Mouse (Mus musculus) naive thymus-derived CD4-positive, alpha-beta T cell, adult 2 months (primary cell): ENCODE data around the gene B4galt4.

ENCODE experiments used
- DNase-seq: peaks from one replicate; pipeline ENCODE4 v3.0.0-alpha.2; 2011; ENCODE audit warnings: low read depth

The B4galt4 gene

DNA sequence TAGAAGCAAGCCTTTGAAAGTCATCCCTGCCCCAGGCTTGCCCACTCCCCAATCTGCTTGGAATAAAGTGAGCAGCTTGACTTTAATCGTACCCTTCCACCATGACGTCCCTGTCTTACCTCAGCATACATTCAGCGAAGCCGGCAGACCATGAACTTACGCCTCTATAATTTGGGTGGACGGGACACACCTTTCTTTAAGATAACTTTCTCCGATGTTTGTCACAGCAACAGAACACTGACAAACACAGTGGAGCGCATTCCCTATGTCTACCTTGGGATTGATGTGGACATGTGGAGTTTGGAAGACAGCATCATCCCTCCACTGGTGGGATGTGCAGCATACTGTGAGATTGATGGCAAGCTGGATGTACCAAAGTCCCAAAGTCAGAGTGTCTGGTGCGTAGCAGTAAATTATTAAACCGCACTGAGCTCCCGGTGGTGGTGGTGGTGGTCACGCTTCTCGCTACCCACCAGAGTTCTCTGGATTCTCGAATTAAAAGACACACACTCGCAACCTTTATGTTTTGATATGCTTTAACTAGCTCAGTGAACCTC lies 13.4 kb upstream of the B4galt4 start:
- DNase-seq: no peak

DNA sequence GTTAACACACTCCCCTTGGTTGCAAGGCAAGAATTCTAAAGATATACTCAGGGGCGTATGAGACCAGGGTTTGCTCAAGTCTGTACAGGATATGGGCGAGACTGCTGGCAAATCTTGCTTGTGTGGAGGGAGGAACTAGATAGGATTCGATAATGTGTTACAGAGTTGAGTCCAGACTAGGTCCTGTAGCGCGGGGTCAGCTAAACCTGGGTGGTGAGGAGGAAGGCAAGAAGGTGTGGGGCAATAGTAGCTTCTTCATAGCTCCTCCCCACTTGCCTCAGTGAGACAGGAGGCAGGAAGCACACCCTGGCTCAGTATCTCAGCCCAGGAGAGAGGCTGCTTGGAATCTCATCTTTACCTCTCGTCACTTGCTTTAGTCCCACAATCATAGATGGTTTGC lies 12.9 kb upstream of the B4galt4 start:
- no peak for DNase-seq

DNA sequence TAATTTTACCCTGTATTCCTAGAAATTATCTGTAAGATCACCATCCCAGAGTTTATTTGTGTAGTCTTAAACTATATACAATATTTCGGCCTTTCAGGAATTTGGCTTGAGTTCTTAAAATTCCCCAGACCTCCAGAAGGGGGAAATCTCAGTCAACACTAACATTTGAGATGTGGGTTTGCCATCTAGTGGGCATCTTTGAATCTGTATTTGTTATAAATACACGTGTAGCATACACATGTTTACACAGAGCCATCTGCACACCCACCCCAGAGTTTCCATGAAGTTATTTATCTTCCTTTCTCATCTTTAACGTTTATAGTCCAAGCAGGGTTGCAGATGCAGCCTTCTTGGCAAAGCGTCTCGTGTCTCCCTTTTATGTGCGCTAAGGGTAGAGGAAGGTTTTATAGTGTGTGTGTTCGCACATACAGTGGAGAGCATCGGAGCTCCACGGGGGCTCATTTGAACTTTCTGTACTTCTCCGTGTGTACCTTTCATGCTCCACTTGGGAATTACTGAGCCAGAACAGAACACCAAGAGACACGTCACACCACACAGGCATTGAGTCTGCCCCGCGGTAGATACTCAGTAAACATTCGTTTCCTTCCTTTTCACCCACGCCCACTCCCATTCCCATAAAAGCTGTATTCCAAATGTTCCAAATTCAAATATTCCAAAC lies 12.3 kb upstream of the B4galt4 start:
- DNase-seq: peak; percentile 74

DNA sequence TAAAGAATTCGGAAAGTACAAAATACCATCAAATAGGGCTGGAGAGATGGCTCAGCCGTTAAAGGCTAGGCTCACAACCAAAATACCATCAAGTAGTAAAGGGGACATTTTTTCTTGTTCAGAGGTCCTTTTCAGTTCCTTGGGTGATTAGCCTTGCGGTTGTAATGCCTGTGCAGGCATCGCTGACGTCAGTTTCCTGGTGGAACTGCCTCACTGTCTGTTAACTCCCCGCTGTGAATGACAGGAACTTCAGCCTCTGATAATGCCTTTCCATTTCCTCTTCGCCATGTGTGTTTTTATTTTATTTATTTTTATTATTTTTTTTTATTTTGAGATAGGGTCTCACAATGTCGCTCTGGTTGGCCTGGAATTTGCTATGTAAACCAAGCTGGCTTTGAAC lies 11.1 kb upstream of the B4galt4 start:
- peak; percentile 30 for DNase-seq

DNA sequence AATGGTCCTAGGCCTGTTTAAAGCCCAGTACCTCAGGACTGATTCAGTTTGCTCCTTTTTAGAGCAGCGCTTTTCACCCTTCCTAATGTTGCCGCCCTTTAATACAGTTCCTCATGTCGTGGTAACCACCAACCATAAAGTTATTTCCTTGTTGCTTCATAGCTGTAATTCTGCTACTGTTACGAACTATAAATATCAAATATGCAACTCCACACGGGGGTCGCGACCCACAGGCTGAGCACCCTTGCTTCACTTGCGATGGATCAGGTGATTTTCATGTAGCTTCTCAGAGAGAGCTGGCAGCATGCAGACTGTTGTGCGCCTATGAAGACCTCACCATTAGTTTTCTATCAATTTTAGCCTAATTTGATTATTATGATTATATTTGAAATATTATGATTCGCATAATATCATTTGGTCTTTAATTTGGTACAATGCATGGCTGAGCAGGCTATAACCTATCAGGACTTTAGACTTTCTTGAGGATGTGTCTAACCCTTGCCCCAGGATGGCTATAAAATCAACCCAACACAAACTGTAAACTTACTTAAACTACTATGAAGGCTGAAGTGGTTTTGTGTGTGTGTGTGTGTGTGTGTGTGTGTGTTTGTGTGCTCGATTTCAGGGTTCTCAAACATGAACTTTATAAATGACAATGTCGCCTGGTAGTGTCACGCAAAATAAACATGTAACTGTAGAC lies 710 bp upstream of the B4galt4 start:
- DNase-seq: no peak

DNA sequence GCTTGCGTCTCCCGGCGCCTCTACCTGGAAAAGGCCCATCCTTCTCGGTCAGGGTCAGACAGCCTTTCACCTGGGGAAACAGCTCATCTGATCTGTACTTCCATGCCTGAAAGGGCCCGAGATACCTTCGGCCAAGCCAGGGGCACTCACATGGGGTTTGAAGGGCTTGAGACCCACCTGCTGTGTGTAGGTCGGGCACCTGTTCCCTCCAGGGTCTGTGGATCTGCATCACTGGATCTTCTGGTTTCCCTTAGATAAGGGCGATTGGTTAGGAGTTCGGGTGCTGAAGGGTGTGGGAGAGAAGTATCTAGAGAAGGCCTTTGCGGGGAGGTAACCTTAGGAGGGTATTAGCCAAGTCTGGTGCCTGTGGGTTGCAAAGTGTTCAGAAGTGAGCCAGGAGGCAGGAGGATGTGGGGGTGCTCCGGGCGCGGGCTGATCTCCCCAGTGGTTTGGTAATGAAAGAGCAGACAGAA lies 631 bp downstream of the B4galt4 start:
- DNase-seq: peak; percentile 46

DNA sequence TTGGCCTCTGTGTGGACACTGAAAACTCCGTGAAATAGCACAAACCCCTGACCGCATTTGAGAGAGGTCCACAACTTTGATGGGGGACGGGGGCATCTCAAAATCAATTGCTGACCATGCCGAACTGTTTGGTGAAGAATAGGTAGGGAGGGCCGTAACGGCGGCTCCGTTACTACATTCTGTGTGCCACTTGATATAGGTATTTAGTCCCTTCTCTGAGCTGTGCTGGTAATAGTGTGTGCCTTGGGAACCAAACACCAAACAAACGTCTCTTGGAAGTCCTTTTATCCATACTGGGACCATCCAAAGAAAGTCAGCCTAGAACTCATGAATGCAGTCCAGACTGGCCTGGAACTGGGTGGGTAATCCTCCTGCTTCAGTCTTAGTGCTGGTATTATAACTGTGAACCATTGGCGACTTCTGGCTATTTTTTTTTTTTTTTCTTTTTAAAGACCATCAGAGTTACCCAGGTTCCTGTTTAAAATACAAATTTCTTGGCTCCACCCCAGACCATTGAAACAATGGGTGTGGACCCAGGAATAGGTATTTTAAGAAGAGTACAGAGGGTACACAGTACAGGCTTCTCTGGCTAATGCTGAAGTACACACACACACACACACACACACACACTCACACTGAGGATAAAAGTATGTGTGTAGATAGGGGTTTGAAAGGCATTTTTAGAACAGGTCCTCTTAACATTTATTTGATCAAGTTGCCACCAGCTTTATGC lies 2.0 kb downstream of the B4galt4 start:
- DNase-seq: no peak

DNA sequence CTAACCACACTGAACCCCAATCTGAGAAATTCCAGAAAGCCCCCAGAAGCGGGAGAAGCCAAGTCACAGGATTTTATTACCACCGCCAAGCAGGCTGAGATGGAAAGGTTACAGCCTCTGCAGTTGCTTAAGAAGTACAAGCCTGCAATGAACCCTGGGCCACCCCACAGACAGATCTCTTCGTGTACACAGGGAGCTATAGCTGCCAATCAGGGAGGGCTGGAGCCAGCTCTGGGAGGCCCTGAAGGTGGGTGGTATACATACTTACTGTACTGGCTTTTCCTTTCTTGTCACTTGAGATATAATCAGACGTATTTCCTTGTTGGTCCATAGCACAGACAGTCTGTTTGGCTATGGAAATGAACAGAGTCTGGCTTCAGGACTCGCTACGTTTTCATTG lies 8.7 kb downstream of the B4galt4 start:
- no peak for DNase-seq

DNA sequence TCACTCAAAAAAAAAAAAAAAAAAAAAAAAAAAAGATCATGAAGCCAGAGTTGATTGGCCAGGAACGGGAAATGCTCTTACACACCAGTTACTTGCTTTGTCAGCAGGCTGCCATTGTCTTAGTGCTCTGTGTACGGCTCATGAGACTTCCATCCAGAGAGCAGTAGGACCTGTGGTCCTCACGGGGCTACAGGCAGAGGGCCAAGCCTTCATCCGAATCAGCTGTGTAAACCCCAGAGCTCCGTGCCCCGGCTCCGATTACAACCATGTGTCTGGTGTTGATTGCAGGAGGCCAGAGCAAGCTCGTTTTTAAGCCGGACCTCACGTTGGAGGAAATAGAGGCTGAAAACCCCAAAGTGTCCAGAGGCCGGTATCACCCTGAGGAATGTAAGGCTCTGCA lies 11.6 kb downstream of the B4galt4 start:
- DNase-seq: no peak

DNA sequence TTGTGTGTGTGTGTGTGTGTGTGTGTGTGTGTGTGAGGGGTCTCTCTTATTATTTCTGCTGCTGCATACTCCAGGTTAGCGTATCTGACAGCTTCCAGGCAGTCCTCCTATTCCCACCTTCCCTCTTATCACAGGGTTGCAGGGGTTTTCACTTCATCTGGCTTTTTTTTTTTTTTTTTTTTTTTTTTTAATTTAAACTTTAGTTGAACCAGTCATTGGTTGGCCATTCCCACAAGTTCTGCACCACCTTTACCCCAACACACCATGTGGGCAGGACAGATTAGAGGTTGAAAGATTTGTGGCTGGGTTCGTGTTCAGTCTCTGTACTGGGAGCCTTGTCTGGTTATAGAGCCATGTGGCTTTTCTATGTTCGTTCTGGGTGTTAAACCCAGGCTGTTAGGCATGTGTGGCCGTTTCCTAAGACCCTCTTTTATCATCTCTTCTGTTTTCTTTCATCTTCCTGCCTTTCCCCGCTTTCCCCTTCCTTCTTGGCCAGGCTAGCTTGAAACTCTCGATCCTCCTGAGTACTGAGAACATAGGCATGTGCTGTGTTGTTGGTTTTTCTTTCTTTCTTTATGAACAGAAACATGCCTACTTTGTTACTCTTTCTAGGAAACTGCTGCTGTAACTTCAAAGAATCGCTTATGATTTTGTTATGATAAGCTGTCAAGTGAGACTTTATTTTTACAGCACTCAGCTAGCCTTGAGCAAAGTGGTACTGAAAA lies 13.6 kb downstream of the B4galt4 start:
- DNase-seq: peak; percentile 16

DNA sequence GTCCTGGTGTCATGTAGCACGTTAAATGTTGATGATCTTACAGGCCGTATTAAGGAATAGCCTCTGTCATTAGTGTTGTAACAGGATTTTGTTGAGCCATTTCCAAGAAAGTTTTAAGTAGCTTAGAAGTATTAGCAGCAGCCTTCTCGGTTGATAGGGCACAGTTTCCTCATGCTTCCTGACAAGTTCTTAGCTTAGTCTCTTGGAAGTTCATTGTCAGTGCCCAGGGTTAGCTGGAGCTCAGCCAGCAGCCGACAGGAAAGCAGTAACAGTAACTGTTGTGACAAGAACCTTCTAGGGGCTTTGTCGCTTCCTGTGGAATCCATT lies 14.1 kb downstream of the B4galt4 start:
- no peak for DNase-seq

DNA sequence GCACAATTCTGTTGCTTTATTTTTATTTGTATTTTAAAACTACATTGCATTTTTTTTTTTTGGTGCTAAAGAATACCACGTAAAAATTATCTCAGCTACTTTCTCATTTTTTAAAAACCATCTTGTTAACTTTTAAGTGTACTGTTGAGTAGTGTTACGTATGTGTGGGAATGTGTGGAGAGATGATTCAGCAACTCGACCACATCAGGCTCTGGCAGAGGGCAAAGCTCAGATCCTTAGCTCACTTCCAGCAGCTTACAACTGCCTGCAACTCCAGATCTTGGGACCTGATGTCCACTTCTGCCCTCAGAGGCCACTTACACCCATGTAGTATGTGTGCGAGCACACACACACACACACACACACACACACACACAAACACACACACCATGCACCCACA lies 14.5 kb downstream of the B4galt4 start:
- DNase-seq: no peak

DNA sequence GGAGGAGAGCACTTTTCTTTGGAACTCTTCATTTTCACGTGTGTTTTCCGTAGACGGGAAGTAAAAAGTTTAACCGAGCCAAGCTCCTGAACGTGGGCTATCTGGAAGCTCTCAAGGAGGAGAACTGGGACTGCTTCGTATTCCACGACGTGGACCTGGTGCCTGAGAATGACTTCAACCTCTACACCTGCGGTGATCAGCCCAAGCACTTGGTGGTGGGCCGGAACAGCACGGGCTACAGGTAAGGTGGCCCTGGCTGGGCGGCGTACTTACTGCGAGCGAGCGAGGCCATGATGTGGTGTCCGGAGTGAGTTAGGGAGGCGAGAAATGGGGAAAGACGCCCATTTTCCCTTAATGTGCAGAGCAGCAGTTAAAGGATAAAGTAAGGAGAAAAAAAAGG lies 15.6 kb downstream of the B4galt4 start:
- DNase-seq: no peak

DNA sequence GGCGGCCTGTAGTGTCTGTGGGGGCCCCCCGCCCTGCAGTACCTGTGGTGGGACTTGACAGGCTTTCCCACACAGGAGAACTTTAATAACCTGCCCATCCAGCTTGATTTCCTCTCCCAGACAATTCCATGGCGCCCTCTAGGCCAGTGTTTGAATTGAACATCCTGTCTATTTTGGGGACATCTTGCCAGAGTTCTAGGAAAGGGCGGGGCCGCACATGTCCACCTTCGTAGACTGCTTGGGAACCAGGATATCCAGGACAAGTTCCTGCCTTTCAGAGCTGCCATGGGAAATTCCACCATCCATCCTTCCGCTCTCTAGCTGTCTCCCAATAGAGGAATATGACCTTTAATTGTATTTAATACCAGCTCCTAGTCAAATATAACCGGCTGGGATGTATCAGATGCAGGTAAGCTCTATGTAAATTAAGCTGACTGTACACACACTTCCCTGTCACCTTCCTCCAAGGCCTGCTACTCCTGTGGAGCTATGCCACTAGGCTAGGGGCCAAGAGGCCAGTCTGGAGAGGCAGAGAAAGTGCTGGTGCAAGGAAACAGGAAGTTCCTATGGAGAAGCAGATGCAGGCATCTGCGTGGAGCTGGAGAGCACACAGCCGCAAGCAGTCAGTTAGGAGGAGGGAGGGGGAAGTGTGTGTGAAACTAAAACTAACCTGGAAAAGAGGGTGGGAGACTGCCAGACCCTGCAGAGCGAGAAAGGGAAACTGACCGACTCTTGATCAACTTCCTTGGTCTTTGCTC lies 16.2 kb downstream of the B4galt4 start:
- DNase-seq: no peak

DNA sequence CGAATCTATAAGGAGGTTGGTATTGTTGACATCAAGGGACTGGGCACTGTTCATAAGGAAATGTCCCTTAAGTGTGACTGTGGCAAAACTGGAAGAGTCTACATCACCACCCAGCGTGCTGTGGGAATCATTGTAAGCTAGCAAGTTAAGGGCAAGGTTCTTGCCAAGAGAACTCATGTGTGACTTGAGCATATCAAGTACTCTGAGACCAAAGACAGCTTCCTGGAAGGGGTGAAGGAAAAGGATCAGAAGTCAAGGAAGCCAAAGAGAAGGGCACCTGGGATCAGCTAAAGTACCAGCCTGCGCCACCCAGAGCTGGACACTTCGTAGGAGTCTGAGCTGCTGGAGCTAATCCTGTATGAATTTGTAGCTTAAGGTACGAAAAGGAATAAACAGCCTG lies 18.2 kb downstream of the B4galt4 start:
- no peak for DNase-seq

DNA sequence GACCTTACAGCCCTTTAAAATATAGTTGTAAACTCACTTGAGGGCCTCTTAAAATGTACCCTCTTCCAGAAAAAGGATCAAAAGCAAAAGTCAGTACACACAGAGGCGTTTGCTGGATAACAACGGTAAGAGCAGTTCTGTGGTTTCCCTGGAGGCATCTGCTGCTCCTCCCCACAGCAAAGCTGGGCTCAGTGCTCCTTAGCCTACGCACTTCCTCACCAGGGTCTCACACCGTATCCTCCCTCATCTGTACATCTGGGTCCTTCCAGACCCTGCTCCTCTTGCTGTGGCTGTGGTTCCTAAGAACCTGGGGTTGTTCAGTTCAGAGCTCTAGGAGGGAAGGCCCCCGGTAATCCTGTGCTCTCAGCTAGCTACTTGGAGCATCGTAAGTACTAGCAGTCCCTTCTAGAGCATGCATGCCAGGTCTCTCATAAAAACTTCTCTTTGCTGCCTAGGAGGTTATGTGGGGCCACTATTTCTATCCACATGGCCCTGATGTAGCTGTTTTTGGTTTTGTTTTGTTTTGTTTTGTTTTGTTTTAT lies 18.8 kb downstream of the B4galt4 start:
- DNase-seq: peak; percentile 23

DNA sequence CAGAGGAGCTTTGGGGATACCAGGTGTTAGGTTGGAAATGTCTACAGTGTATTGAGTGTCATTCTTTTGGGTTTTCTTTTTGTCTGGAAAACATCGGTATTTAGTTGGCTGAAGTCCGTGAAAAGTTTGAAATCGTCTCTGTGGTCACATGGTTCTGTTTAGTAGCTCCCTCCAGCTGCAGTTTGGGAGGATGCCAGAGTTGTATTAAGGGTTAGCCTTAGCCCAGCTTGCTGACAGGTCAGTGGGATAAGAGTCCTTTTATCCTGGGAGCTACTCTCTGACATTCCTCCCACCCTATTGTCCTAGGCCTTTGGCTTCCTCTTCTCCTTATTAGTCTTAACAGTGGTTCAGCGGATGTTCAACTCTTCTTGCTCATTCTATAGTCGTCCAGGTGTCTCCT lies 19.9 kb downstream of the B4galt4 start:
- DNase-seq: no peak

DNA sequence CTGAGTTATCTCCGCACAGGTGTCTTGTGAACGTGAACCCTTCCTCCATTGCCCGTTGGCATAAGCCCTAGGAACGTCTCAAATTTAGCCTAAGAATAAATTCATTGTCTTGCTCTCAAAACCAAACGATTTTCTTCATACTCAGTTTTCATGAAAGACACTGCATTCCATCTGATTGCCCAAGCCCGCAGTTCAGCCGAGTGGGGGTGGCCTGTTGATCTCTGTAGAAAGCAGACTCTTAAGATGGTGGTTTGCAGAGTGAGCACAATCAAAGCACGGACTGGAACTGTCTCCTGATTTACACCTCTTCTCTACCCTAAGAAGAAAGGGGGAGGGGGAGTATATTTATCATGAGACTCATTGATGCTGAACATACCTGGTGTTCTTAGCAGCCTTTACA lies 20.3 kb downstream of the B4galt4 start:
- DNase-seq: no peak

DNA sequence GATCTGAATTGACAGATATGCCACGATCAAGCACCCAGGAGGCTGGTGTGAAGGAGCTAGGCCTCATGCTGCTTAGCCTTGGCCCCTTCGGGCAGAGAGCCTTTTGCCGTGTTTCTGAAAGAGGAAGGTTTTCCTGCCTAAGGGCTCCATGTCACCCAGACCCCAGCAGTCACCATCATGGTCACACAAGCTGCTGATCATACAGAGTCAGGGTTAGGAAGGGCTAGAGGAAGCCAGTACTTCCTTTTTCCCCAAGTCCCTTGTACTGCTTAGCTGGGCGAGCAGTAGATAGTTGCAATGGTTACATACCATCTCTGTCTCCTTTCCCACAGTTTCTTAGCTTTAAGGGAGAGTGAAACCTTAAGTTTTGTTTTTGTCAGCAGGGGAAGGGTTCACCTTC lies 21.4 kb downstream of the B4galt4 start:
- DNase-seq: no peak

DNA sequence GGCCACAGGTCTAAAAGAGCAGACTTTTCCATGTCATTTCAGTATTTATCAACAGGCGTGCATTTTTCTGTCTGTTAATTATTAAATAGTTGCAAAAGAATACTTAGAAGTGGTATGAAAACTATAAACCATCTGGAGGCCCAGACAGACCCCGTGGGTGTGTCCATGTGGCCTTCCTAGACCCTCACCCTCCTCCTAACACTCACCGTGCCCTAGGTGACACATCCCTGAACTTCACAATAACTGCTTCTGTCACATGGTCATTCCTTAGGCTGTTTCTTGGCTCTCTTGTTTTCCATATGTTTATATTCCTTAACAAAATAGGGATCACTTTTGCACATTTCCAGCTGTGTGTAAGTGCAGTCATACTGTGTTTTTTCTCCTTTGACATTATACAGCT lies 24.6 kb downstream of the B4galt4 start:
- no peak for DNase-seq

DNA sequence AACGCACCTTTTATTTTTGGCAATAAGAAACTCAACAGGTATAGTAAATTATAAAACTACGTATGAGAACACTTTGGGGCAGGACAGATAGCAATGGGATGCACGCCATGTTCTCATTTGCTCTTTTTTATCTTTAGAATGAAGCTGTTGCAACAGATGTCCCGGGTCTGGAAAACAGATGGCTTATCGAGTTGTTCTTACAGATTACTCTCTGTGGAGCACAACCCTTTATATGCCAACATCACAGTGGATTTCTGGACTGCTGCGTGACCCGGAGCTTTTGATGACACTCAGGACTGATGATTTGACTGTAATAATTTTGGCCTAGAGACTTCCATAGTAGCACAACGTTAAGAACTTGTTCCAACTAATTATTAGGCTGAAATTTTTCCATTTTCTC lies 25.7 kb downstream of the B4galt4 start:
- no peak for DNase-seq
